Mouse (Mus musculus): ENCODE measurements around the gene Hes2. TPM values are rescaled to one million over a fixed set of nuclear protein-coding genes. Genes with fewer than 3 reads are reported as not detected.

Hes2 gene
- total RNA-seq, 1 experiment: 0.58 TPM

DNA sequence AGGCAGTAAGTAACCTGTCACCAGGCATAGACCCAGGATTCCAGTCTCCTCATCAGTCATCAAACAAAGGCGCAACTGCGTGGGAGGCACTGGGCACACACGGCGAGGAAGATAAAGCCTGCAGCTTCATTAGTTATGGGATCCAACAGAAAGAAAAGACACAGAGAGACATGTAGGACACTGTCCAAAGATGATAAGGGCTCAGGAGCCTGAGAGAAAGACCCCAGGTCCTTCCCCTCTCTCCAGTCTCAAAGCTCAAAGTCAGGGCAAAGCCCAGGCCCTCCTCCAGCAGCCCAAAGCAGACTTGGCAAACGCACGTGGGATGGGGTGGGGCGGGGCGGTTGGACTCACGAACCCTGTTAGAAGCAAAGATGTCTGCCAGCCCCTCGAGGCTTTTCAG, 13.2 kb upstream of the Hes2 start:
- DNase-seq (ENCODE audit: low read depth, low spot score): no peak
- in situ Hi-C loops (cut with MboI; ENCODE audit: low sequenced_read_pairs in 2 of 2, unreplicated experiment in 2 of 2): no loop called here
- no peak overlapping the region for H3K9ac ChIP-seq (ENCODE audit: insufficient read depth, low read depth, low read length, poor library complexity, severe bottlenecking)

GRCm38 (mm10) chr4:152146033-152146827, 12.4 kb upstream of the Hes2 start:
- TF ChIP-seq ZC3H11A (IDR thresholded peaks at IDR 0.05; ENCODE audit: borderline replicate concordance, low read depth, low read length): no peak
- TF ChIP-seq CHD2 (IDR thresholded peaks at IDR 0.05; ENCODE audit: low read depth, low read length): no peak
- TF ChIP-seq HCFC1 (IDR thresholded peaks at IDR 0.05; ENCODE audit: borderline replicate concordance, insufficient read depth, low read length): no peak
- no peak for TF ChIP-seq MAFK (IDR thresholded peaks at IDR 0.05; ENCODE audit: insufficient read depth, low read depth, low read length)
- no peak for TF ChIP-seq ZNF384 (IDR thresholded peaks at IDR 0.05; ENCODE audit: low read depth, low read length)
- in situ Hi-C loops (cut with MboI; ENCODE audit: low sequenced_read_pairs in 2 of 2, unreplicated experiment in 2 of 2): no loop called here
- Histone ChIP-seq H3K36me3 (ENCODE audit: control insufficient read depth, insufficient read depth, low read length, poor library complexity, severe bottlenecking) (no peaks in the 10 kb centered on the region), H3K9me3 (ENCODE audit: control insufficient read depth, insufficient read depth, low read depth, low read length) (no peaks in the 10 kb centered on the region), H3K9ac (ENCODE audit: insufficient read depth, low read depth, low read length, poor library complexity, severe bottlenecking) (no peak overlapping the region), H3K4me3 (ENCODE audit: insufficient read depth in 1 of 2, low read depth in 1 of 2, low read length in 2 of 2, poor library complexity in 1 of 2, severe bottlenecking in 1 of 2) (no peak overlapping the region), H3K4me1 (ENCODE audit: control insufficient read depth in 2 of 2, insufficient read depth in 2 of 2, low read length in 2 of 2, poor library complexity in 1 of 2) (peaks cover 0 to 1% of the 10 kb centered on the region in 2 experiments; a peak in 1 of 4 replicates), H3K27ac (ENCODE audit: insufficient read depth, low read depth, low read length, poor library complexity, severe bottlenecking) (no peak overlapping the region)
- no peak for DNase-seq (ENCODE audit: low read depth, low spot score)

More for the DNA sequence above, 13.2 kb upstream of the Hes2 start:
- H3K9me3 ChIP-seq (ENCODE audit: control insufficient read depth, insufficient read depth, low read depth, low read length): no peaks in the 10 kb centered on the region
- no peak overlapping the region for H3K4me3 ChIP-seq (ENCODE audit: insufficient read depth in 1 of 2, low read depth in 1 of 2, low read length in 2 of 2, poor library complexity in 1 of 2, severe bottlenecking in 1 of 2)
- no peaks in the 10 kb centered on the region for H3K36me3 ChIP-seq (ENCODE audit: control insufficient read depth, insufficient read depth, low read length, poor library complexity, severe bottlenecking)
- H3K27ac ChIP-seq (ENCODE audit: insufficient read depth, low read depth, low read length, poor library complexity, severe bottlenecking): no peak overlapping the region
- no peaks in the 10 kb centered on the region for H3K4me1 ChIP-seq (ENCODE audit: control insufficient read depth in 2 of 2, insufficient read depth in 2 of 2, low read length in 2 of 2, poor library complexity in 1 of 2)
- TF ChIP-seq MAFK (IDR thresholded peaks at IDR 0.05; ENCODE audit: insufficient read depth, low read depth, low read length) (no peak), ZNF384 (IDR thresholded peaks at IDR 0.05; ENCODE audit: low read depth, low read length) (no peak), ZC3H11A (IDR thresholded peaks at IDR 0.05; ENCODE audit: borderline replicate concordance, low read depth, low read length) (no peak), HCFC1 (IDR thresholded peaks at IDR 0.05; ENCODE audit: borderline replicate concordance, insufficient read depth, low read length) (no peak), CHD2 (IDR thresholded peaks at IDR 0.05; ENCODE audit: low read depth, low read length) (no peak)

GRCm38 (mm10) chr4:152150546-152150945, 8.1 kb upstream of the Hes2 start:
- TF ChIP-seq HCFC1 (IDR thresholded peaks at IDR 0.05; ENCODE audit: borderline replicate concordance, insufficient read depth, low read length) (no peak), MAFK (IDR thresholded peaks at IDR 0.05; ENCODE audit: insufficient read depth, low read depth, low read length) (no peak), CHD2 (IDR thresholded peaks at IDR 0.05; ENCODE audit: low read depth, low read length) (no peak), ZNF384 (IDR thresholded peaks at IDR 0.05; ENCODE audit: low read depth, low read length) (no peak), ZC3H11A (IDR thresholded peaks at IDR 0.05; ENCODE audit: borderline replicate concordance, low read depth, low read length) (no peak)
- in situ Hi-C loops (cut with MboI; ENCODE audit: low sequenced_read_pairs in 2 of 2, unreplicated experiment in 2 of 2): no loop called here
- no peak overlapping the region for H3K9ac ChIP-seq (ENCODE audit: insufficient read depth, low read depth, low read length, poor library complexity, severe bottlenecking)
- no peaks in the 10 kb centered on the region for H3K36me3 ChIP-seq (ENCODE audit: control insufficient read depth, insufficient read depth, low read length, poor library complexity, severe bottlenecking)
- H3K27ac ChIP-seq (ENCODE audit: insufficient read depth, low read depth, low read length, poor library complexity, severe bottlenecking): no peak overlapping the region
- no peak overlapping the region for H3K4me3 ChIP-seq (ENCODE audit: insufficient read depth in 1 of 2, low read depth in 1 of 2, low read length in 2 of 2, poor library complexity in 1 of 2, severe bottlenecking in 1 of 2)
- peaks cover 0 to 2% of the 10 kb centered on the region in 2 experiments; a peak in 1 of 4 replicates for H3K4me1 ChIP-seq (ENCODE audit: control insufficient read depth in 2 of 2, insufficient read depth in 2 of 2, low read length in 2 of 2, poor library complexity in 1 of 2)
- H3K9me3 ChIP-seq (ENCODE audit: control insufficient read depth, insufficient read depth, low read depth, low read length): no peaks in the 10 kb centered on the region
- no peak for DNase-seq (ENCODE audit: low read depth, low spot score)

- Histone ChIP-seq H3K9ac (ENCODE audit: insufficient read depth, low read depth, low read length, poor library complexity, severe bottlenecking) (peak overlapping the region; percentile 42), H3K27ac (ENCODE audit: insufficient read depth, low read depth, low read length, poor library complexity, severe bottlenecking) (no peak overlapping the region), H3K9me3 (ENCODE audit: control insufficient read depth, insufficient read depth, low read depth, low read length) (no peaks in the 10 kb centered on the region), H3K4me3 (ENCODE audit: insufficient read depth in 1 of 2, low read depth in 1 of 2, low read length in 2 of 2, poor library complexity in 1 of 2, severe bottlenecking in 1 of 2) (peak overlapping the region; percentile 74 to 79), H3K36me3 (ENCODE audit: control insufficient read depth, insufficient read depth, low read length, poor library complexity, severe bottlenecking) (no peaks in the 10 kb centered on the region), H3K4me1 (ENCODE audit: control insufficient read depth in 2 of 2, insufficient read depth in 2 of 2, low read length in 2 of 2, poor library complexity in 1 of 2) (peaks cover 0 to 2% of the 10 kb centered on the region in 2 experiments; a peak in 1 of 4 replicates)
- DNase-seq (ENCODE audit: low read depth, low spot score): no peak
- no peak for TF ChIP-seq CHD2 (IDR thresholded peaks at IDR 0.05; ENCODE audit: low read depth, low read length)
- TF ChIP-seq ZNF384 (IDR thresholded peaks at IDR 0.05; ENCODE audit: low read depth, low read length): no peak
- no peak for TF ChIP-seq ZC3H11A (IDR thresholded peaks at IDR 0.05; ENCODE audit: borderline replicate concordance, low read depth, low read length)
- no peak for TF ChIP-seq MAFK (IDR thresholded peaks at IDR 0.05; ENCODE audit: insufficient read depth, low read depth, low read length)
- TF ChIP-seq HCFC1 (IDR thresholded peaks at IDR 0.05; ENCODE audit: borderline replicate concordance, insufficient read depth, low read length): no peak
- in situ Hi-C loops (cut with MboI; ENCODE audit: low sequenced_read_pairs in 2 of 2, unreplicated experiment in 2 of 2): no loop called here
These were observed 7.2 kb upstream of the Hes2 start for GRCm38 (mm10) chr4:152151451-152151965.

Data from ES-E14 (cell line).